Mouse (Mus musculus) gonadal fat pad, adult 2 months (tissue): Measurements from ENCODE around the gene Relch. TPM values are rescaled to one million over a fixed set of nuclear protein-coding genes. Genes with fewer than 3 reads are reported as not detected.
A peak's percentile ranks its signal among the peaks of the same experiment; 100 is the strongest.
"Not testable (repeated sequence)": the region's sequence is repeated elsewhere in the genome, so short reads cannot be mapped to it uniquely, and the experiment has no call there.

Experiments used
- DNase-seq: peaks from one replicate; pipeline ENCODE4 v3.0.0-alpha.2; 2012; ENCODE audit warnings: low read depth
- polyA plus RNA-seq: library from polyadenylated mRNA; depleted of rRNA; stranded (reverse); fragments of >200 nt; gene quantifications from 2 replicates; pipeline ENCODE4 v1.2.3, GENCODE M21; 2012; rRNA removed

Relch gene
- polyA plus RNA-seq: 24.2 and 26.9 TPM in 2 replicates

DNA sequence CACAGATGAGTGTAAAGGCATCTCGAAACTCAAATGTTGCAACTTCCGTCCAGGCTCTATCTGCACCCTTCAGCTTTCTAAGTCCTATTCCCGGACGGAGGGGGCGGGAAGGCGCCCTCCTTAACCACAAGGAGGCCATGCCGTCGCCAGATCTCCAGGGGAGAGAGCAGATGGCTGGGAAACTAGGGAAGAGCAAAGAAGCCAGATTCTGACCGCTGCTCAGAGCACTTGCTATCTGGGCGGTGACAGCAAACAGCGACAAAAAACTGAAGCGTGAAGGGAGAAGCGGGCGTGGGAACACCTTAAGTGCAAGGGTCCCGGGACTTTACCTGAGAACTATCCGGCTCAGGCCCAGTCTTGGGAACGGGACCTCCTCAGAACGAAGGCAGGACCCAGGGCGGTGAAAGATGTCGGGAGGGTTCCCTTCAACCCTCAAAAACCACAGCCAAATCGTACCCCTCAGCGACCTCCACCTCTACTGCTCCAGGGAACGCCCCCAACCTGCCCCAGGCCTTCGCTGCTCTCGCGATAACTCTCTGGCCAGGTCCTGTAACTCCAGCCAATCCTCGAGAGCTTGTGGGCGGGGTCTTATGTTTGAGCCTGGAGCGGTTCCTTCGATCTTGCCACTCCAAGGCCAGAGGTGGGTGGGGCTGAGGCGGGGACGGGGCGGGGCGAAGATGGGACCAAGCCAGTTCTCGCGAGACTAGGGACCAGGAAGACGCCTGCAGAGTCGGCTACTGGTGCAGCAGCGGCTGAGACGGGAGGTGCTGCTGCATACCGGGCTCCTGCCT, at the start of gene Relch, which contains the start of gene Pign:
Gene Relch, plus strand, starts transcription at position 691 of the 791 bp plus-strand sequence.
Gene Pign, minus strand, starts transcription at position 507 of the 791 bp plus-strand sequence.
- peak; percentile 83 for DNase-seq

DNA sequence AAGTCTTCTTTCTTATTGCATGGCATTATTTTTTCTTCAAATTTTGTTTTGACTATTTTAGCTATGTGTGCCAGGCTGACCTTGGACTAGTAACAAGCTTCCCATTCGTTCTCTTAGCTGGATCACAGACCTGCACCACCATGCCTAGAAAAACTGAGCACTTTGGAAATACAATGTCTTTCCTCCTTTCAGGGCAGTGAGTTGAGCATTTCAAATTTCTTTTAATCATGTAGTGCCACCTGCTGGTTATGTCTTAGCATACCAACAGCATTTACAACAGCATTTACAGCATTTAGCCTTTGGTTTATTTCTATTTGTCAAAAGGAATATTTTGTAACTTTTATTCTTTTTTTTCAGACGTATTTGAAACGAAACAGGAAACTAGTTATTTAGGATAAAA, 33.2 kb upstream of the Relch start:
- DNase-seq: no peak

DNA sequence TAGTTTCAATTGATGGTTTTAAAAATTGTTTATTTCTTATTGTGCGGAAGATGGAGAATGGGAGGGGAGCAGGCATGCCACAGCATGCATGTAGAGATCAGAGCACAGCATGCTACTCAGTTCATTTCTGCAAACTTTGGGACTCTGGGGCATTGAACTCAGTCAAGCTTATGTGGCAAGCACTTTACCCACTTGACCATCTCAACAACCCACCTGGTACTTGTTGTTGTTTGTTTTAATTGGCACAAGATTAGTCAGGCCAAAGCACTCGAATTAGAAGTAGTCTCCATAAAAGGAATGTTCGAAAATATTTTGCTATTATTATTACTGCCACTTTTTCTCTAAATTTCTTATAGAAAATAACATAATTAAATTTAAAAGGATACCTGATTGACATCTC, 19.6 kb upstream of the Relch start:
- no peak for DNase-seq

DNA sequence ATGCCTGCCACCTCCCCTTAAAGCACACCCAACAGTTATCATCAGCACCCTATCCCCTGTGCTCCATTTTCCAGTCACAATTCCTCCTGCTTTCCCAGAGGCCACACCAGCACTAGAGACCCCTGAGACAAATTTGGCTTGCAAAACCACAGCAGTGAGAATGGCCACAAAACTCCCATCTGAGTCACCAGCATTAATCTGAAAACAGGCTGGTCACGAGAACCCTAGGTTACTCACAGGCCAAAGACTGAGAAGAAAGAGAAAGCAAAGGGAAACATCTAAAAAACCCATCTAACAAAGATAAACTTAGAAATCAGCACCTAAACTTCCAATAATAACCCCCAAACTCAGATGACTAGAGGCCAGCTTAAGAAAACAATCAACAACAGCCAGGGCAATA, 13.0 kb upstream of the Relch start:
- no peak for DNase-seq

DNA sequence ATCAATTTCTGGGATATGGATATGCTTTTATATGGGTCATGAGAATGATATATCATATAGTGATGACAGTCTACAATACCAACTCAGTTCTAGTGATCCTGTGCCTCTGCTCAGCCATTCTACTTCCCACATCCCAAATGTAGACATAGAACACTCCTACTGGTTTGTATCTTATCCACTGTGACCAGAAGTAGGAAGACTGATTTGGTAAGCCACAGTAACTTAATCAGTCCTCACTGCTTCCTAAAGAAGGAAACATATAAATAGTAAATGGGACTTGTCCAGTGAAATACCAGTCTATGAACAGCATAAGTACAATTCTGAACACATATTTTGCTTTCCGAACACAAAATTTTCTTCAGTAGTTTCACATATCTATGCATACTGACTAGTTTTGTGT, 9.7 kb upstream of the Relch start:
- no peak for DNase-seq

DNA sequence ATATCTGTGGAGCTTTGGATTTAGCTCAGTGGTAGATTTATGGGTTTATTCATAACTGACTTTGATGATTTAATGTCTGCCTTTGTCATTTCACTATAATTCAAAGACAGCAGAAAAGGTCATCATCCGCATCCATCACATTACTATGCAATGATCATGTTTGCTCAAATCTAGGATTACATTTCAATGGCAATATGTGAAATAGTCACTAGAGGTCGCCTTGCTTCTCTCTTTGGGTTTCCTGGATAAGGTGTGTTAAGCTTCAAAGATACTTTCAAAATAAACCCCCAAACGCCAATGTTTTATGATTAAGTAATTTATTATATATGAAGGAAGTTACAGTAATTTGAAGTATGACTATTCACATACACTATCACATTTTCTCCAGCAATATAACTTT, 3.6 kb upstream of the Relch start:
- no peak for DNase-seq

DNA sequence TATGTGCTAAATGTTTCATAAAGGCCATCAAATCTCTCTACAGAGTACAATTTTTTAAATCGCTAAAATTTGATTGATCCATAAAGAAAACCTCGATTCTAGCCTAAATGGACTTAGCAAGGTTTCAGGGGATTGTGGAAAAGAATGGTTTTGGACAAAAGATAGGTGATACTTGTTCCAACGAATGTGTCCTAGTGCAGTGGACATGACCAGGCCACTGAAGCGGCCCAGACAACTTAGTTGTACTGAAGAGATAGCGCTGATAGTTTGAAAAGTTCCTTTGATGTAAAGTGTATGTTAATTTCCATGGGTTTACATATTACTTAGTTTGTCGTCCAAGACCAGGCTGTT, 866 bp upstream of the Relch start:
- DNase-seq: no peak

DNA sequence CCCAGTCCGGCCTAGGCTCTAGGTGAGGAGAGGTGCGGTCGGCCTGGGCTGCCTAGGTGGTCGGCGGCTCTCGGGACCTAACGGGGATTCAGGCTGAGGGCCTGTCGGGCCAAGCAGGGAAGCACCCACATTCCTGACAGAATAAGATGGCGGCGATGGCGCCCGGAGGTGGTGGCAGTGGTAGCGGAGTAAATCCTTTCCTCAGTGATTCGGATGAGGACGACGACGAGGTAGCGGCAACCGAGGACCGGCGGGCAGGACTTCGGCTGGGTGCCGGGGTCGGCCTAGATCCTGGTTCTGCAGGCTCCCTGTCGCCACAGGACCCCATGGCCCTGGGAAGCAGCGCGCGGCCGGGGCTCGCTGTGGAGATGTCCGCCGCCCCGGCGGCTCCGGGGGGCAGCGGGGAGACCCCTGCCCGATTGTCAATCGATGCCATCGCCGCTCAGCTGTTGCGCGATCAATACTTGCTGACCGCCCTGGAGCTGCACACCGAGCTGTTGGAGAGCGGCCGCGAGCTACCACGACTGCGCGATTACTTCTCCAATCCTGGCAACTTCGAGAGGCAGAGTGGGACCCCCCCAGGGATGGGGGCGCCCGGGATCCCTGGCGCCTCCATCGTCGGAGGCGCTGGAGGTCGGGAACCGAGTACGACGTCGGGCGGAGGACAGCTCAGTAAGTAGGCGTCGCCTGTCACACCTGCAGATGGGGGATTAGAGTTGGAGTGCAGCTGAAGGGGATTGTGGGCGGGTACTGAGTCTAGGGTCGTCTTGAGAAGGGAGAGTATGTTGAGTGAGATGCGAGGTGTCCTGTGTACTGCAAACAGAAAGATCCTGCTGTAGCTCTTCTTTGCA, 526 bp downstream of the Relch start:
- DNase-seq: no peak

DNA sequence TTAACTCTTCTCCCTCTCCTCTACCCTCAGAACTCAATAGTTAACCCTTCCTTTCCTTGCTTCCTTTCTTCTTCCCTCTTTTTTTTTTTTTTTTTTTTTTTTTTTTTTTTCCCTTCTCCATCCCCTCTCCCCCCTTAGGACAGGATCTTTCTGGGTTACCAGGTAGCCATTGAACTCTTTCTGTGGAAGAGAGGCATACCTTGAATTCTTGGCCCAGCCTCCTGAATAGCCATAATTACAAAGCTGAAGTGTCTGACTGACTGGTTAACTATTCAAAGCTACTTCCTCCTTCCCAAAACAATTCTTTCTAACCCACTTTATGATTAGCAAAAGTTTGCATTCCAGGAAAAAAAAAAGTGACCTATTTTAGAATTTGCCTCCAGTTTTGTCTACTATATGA, 6.0 kb downstream of the Relch start:
- DNase-seq: no peak

DNA sequence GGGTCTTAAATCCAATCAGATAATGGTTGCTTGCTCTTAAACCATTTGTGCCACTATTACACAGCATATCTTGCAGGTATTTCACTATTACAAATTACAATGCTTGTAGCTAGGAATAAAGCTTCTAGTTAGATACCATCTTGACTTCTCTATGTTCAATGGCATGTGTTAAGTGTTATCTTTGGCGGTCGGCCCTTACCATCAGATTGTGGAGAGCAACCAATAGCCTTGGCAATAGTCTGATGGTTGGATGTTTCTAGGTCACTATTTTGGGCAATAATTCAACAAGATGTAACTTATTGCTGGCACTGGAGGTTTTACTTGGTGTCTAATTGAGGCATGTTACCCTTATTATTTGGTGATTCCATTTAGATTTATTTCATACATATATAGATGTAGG, 11.1 kb downstream of the Relch start:
- DNase-seq: peak; percentile 38

DNA sequence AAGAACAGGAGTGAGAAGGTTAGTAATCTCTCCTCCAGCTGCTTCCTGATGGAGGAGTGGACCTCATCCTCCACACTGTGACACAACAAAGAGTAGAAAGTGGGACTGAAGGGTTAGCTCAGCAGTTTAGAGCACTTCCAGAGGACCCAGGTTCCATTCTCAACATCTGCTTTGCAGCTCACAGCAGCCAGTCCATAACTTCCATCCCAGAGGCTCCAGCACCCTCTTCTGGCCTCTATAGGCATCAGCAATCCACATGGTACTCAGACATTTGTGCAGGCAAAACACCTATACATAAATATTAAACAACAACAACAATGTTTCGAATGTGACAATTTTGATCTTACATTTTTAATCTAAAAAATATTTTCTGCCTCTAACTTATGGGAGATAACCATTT, 16.9 kb downstream of the Relch start:
- DNase-seq: no peak

DNA sequence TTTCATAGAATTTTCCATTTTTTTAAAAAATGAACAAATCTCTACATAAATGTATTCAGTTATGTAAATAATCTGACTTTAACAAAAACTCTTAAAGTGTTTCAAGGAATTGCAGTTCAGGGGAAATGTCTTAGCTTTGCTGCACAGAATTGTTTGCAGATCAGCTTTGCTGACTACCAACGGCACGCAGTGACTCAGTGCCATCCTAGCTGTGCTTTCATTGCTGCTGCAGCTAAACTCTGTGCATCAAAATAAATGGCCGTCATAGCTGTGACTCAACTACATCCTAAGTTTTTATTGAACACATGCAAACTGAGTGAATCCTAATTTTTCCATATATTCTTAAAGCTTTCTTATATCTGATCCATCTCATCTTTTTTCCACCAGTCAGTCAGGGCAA, 21.8 kb downstream of the Relch start:
- no peak for DNase-seq

DNA sequence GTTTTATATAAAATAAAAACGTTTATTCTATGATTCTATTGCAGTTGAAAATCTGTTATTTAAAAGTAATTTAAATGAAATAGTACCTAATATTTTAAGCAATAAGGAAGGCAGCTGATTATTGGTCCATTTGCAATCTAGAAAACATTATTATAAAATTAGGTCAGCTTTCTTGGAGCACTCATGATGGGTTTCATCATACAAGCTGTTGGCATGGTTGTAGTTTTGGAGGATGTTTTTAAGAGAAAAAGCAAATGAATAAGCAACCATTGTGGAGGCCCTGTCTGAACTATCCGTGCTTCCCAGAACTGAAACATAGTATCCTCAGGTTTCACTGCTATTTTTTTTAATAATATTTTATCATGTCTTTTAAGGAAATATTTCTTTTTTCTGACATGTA, 31.9 kb downstream of the Relch start:
- DNase-seq: no peak

DNA sequence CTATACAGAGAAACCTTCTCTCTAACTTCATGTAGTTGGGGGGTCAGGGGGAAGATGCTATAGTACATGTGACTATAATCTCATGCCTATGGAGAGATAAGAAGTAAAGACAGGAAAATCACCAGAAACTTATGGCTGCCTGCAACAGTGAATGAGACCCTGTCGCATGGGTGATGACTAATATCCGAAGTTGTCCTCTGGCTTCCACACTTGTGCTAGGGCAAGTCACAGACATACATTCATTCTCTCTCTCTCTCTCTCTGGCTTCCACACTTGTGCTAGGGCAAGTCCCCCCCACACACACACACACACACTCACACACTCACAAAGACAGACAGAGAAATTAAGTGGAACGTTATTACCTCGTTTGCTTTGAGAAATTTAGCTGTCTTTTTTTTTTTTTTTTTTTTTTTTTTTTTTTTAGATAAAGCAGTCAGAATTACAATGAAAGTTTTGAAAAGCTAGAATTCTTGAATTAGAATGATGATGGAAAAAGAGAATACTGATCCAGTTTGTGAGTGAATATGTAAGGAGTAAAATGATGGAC, 37.4 kb downstream of the Relch start:
- DNase-seq: no peak

DNA sequence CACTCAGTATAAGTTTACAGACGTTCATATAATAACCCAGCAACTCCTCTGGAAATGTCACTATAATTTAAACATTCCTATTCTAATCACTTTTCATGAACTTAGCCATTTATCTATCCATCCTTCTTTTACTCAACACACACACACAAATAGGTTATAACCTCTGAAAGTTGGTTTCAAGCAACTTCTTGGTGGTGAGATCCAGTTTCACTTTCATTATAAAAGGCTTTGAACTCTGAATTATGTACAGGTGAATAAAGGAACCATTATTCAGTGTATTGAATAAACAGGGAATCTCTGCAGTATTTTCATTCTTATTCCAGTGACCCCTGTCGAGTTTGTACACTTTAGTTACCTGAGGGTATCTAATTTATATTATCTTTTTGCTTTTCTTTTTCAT, 45.8 kb downstream of the Relch start:
- no peak for DNase-seq

DNA sequence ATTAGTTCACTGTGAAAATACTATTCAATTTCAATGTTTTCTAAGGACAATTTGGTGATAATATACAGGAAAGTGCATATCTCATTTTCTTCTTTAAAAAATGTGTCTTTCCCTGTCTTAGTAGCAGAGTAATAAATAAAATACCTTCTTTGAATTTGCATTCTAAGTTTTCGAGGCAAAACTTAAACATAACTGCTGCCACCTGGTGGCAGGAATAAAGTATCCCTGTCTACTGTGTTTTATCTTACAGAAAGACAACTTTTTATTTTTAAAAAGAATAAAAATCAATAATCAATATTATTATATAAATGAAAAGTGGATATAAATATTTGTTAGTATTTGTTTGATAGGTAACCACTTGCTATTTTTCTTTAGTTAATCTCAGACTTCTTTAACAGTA, 47.6 kb downstream of the Relch start:
- DNase-seq: no peak

DNA sequence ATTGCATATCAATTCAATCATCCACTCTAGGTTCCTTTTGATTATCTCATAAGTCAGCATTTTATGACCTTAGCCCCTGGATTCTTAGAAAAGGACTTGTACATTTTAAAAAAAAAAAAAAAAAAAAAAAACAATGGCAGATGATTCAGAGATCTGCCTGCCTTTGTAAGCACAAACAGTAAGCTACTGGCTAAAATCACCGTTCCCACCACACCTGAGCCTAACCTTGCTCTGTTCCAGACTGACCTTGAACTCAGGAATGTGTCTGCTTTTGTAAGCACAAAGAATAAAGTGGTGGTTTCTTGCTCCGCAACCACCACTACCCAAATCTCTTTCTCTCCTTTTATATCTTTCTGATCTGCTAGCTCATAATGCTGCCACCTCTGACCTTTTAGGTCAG, 49.2 kb downstream of the Relch start:
- no peak for DNase-seq

DNA sequence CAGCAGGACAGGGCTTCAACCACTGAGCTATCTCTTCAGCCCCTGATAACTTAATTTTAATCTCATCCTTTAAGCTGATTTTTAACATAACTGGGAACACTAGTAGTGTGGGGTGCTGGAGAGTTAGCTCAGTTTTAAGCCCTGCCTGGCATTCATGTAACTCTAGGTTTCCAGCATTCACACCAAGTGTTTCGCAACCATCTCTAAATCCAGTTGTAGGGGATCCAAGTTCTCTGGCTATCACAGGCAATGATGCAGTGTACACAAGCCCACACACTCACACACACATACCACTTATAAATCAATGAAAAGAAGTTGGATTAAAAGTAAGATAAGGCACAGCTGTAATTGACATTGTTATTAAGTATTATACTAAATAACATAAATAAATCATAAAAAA, 54.7 kb downstream of the Relch start:
- peak; percentile 64 for DNase-seq

DNA sequence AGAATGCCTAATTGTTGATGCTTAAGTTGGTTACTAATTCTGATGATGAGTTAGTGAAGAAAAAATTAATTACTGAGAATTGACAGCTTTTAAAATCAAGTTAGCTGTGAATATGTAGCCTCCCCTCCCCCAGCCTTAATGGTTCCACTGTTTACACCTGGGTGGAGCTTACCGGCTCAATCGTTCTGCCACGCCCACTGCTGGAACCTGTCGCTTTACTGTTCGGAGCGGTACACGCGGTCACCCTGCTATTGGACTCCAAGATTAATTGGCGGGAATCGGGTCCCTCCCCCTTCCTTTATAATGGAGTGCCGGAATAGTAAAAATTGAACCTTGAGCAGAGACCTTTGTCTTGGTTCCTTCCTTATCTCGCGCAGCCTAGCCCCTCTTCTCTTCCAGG, 65.6 kb downstream of the Relch start:
- not testable (repeated sequence) for DNase-seq

DNA sequence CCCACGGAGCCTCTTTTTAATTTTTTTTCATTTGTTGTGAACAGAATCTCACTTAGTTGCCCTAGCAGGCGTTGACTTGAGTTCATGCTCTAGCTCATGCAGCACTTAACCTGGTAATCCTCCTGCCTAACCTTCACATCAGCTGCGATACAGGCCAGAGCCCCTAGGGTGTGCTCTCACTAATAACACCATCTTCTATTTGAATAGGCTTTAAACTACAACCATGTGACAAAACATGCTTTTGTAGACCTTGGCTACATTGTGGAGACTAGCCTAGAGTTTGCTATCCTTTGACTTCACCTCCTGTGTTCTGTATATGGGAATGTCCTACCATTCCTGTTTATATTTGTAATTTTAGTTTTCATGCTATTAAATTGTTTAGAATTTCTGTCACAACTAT, 71.7 kb downstream of the Relch start:
- DNase-seq: no peak

DNA sequence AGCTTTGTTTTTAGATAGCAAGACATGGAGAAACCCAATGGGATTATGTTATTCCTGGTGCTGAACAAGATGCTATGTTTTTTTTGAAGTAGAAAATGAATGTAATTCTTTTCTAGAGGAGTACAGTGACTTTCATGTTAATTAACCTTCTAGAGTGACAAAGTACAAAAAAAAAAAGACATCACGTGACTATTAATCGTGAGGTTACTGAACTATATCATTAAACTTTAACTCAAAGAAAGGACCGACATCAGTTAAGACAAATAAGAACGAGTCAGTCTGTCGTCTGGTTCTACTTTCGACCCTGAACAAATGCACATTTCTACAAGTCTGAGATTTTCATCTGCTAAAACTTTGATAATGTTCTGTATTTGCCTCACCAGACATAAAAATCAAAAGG, 74.7 kb downstream of the Relch start:
- DNase-seq: no peak

DNA sequence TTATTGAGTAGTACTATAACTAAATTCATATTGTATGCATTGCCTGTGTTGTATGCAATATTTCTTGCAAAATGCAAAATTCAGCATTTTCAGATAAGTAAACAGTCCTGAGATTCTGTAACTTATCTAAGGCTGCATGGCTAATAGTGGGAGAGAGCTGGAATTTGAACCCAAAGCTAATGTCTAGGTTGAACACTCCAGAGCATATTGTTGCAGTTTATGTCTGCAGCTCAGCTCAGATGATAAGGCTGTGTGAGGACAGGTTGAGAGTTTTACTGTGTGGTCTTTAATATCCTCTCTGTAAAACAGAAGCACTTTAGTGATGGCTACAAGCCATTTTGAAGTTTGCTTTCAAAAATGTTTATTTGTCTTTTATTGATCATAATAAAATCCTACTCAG, 75.8 kb downstream of the Relch start:
- no peak for DNase-seq

DNA sequence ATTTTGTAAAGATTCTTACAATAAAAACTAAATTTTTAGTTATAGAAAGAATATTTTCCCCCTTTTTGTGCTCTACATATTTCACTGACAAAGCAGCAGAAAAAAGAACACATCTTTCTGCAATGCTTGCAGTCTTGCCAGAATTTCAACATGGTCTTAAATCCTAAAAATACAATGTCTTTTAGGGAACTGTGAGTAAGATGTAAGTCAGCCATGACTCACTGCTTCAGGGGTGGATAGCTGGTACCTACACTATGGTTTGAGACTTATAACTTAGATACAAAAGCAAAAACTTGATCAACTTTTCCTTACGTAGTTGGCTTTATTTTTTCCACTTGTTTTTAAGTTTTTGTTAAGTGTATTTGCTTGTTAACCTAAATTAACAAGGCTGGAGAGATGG, 78.8 kb downstream of the Relch start:
- DNase-seq: no peak
